Mouse (Mus musculus) MN1 (cell line): ENCODE results near the gene Sun2.

Source experiments
- DNase-seq: peaks from one replicate; pipeline ENCODE4 v3.0.0-alpha.2; 2016; ENCODE audit warnings: low spot score

The Sun2 gene

DNA sequence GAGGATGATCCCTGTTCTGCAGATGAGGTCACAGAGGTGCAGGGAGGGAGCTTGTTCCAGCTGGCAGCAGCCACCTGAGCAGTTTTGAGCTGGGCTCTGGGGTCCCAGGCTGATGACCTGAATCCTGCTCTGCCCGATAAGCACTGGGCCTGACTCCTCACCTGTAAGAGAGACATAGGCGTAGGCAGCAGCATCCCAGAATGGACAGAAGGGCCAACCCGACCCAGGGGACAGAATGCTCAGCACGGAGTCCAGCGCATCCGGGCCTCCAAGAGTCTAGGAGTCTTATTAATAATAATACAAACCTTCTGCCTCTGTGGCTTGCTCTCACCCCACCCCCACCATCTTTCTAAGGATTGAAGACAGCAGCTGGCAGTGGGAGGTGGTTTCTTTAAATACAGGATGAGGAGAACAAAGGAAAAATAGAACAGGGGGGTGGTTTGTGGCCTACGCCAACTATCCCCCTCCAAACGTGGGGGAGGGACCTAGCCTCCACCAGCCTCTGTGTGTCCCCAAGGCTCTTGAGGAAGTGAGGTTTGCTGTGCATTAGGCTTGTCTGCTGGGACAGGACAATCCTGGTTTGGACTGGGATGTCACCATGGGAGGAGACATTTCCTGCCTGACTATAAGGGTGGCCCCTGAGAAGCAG lies 13.8 kb upstream of the Sun2 start:
- no peak for DNase-seq

DNA sequence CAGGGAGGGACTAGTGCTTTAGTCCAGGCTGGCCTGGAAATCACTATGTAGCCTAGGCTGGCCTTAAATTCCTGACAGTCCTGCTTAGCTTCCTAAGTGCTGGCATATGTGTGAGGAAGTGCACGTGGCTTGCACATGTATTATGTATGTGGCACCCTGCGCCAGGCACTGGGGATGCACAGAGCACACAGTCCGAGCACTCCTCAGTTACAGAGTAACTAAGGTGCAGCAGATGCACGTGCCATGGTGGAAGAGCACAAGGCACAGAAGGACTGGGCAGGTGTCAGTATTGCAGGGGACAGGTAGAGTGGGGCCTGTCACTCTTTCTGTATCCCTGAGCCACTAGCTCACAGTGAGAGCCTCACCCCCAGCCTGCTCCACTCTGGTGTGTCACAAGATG lies 12.8 kb upstream of the Sun2 start:
- no peak for DNase-seq

DNA sequence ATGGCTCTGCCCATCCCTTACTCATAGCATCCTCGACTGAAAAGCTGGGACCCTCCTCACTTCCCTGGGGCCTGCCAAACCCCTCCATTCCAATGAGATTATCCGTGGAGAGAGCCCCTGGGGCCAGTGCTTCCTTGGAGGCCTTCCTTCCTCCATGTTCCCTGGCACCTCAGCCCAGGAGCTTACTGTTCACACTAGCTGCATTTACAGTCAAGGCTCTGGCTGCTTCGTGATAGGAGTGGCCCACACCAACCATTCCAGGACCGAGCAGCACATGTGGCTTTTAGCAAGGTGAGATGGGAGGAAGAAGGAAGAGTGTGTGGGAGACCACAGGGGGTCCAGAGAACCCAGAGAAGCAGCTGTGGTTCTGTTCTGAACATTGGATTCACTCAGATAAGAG lies 11.5 kb upstream of the Sun2 start:
- DNase-seq, result no peak

DNA sequence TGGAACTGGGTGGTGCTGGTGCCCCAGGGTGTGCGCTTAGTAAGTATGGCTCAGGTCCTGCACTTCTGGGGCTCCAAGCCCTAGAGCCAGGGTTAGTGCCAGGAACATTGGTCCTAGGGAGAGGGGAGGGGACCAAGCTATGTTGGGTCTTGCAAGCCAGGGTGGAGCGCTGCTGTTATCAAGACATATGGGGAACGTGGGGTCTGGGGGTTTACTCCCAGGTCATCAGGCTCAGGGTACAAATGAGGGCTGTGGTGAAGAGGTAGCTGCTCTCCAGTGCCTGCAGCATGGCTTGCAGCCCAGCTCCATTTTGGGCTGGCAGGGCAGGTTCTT lies 11.1 kb upstream of the Sun2 start:
- no peak for DNase-seq

DNA sequence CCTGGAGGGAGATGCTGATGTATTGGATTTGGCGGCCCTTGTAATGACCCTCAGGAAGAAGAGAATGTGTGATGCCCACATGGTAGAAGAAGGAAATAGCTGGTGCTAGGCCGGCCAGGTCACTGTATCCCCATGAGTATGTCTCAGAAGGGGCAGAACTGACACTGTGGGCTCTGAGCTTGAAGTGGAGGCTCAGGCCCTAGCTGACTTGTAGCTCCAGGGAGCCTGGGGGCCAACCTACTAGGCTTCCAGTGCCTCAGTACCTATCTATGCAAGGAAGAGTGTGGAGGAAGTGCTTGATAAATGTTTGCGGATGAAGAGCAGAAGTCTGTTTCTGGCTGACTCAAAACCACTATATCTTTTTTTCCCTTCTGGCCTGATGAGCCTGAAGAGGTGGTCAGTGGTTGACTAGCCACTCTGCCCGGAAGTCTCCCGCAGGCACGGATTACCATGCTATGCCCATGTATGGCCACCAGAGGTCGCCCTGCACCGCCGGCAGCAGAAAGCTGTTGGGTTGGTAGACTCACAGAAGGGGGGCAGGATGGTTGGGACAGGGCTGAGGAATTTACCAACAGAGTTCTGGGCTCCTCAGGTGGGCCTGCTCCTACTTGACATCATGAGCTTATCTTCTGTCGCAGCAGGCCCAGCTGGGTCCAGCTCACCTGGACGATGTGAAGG lies 10.5 kb upstream of the Sun2 start:
- DNase-seq, result peak; percentile 75

DNA sequence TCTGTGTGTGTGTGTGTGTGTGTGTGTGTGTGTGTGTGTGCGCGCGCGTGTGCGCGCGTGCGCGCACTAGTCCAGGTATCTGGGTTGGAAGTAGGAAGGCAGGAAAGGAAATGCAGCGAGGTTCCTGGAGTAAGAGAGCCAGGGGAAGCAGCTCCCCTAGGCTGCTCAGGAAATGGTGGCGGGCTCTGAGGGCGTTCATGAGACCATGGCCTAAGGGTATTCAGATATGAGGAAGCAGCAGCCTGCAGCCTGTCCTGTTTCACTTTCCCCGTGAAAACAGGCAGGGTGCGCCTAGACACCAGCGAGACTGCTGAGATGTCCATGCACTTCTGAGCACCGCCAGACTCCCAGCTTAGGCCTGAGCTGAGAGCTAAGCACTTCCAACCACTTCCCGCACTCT lies 9.4 kb upstream of the Sun2 start:
- DNase-seq, result no peak

DNA sequence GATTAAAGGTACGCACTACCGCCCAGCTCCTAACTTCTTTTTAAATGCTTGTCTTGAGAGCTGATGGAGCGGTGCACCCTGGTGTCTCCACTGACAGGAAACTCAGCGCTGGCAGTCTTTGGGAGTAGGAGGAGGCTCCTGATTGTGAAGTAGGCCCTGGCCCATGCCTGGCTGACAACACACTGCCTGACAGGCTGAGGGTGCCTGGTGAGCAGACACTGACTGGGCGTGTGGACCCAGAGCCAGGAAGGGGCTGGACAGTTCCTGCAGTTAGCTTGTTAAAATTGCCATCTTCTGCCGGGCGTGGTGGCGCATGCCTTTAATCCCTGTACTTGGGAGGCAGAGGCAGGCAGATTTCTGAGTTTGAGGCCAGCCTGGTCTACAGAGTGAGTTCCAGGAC lies 7.9 kb upstream of the Sun2 start:
- no peak for DNase-seq

DNA sequence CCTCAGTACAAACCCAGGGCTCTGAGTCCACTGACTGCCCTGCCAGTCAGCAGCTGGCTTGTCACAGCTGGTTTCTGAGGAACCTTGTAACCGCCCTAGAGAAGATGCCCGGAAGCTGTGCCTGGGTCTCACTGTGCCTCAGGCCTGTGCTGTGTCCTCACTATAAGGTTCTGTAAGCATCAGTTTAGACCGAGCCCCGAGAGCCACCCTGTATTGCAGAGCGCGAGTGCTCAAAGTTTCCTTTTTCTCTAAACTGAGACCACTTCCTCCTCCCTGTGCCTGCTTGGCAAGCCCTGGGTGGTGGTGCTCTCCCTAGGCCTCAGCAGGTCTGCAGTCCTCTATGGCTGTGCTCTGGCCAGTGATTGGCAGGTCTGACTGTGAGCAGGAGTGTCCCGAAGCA lies 6.8 kb upstream of the Sun2 start:
- DNase-seq, result no peak

DNA sequence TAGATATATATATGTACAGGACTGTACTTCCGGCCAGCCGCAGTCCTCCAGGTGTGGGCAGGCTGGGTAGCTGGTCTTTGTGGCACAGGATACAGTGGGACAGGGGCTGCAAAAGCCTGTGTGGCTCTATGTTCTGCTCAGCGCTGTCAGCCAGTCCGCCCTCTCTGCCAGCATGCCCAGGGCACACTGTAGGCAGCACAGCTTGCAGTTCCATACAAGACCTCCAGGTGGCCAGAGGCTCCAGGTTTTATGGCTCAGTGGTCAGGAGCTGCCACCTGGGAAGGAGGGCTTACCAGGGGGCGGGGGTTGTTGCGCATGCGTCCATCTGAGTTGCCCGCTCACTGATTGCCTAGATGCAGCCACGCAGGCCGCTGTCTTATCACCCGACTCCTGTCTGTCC lies 5.7 kb upstream of the Sun2 start:
- DNase-seq, result no peak

DNA sequence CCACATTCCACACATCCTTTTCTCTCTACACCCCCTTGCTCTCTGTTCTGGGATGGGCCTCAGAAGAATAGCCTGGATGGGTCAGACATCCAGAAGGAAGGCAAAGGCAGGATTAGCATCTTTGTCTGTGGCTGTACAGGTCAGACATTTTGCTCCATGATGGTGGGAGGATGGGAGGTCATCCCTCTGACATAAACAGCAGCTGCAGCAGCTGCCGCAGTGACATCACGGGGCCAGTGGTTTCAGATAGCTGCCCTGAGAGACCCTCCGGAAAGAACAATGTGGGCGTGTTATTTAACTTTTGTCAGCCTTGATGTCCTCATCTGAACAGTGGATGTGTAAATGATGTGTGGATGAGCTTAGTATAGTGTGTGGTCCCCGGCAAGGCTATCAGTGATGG lies 3.5 kb upstream of the Sun2 start:
- no peak for DNase-seq

DNA sequence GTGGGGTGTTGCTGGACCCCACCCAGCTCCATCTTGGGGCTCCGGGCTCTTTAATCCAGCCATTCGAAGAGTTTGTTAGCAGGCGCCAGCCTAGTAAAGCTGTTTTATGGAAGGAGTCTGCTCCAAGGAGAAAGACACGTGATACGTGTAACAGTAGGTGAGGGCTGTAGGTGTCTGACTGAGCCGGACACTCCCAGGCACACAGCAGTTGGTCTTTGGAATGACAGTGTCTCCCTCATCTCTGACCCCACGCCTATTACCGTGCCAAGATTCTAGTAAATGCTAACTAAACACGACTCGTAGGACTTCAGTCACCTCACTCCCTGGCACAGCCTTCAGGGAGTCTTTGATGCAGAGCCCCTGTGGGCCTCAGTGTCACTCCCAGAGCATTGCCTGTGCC lies 3.0 kb upstream of the Sun2 start:
- DNase-seq, result no peak

DNA sequence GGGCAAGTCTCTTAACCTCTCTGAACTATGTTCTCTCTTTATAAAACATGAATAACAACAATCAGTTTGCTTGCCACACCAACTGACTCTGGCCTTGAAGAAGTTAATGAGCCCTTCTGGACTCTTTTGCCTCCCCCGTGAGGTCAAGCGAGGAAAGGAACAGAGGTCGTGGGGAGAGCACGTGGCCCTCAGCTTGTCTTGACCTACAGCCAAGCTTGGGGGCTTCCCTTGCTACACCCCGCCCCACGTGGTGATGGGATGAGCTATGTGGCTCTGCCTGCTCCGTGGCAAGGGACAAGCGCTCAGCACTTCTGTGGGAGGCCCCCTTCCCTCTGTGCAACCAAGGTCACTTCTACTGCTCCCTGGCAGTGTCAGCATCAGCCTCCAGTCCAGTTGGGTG lies 2.4 kb upstream of the Sun2 start:
- no peak for DNase-seq

DNA sequence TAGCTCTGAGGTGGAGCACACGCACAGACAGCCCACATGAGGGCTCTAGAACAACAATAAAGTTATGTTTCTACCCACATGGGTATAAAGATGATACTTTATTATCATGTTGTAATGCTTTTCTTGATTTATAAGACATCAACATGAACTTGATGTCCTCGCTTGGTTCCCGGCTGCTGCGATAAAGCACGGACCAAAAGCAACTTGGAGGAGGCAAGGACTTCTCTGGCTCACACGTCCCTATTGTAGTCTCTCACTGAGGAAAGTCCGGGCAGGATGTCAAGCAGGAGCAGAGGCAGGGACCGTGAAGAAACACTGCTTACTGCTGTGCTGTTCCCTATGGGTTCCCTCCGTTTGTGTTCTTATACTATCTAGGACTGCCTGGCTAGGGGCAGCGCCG lies 1.7 kb upstream of the Sun2 start:
- DNase-seq, result no peak

DNA sequence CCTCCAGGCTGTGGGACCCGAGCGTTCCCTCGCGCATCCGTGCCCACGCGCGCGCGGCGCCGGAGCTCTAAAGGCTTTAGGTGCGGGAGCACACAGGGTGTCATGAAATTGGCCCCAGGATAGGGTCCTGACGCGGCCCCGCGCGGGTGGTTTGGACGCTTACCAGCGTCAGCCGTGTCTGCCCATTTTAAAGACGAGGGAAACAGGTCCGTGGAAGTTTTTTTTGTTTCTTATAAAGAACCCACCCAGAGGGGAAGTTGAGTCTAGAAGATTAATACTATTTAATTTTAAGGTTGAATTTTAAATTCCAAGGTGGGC lies 329 bp upstream of the Sun2 start:
- no peak for DNase-seq

DNA sequence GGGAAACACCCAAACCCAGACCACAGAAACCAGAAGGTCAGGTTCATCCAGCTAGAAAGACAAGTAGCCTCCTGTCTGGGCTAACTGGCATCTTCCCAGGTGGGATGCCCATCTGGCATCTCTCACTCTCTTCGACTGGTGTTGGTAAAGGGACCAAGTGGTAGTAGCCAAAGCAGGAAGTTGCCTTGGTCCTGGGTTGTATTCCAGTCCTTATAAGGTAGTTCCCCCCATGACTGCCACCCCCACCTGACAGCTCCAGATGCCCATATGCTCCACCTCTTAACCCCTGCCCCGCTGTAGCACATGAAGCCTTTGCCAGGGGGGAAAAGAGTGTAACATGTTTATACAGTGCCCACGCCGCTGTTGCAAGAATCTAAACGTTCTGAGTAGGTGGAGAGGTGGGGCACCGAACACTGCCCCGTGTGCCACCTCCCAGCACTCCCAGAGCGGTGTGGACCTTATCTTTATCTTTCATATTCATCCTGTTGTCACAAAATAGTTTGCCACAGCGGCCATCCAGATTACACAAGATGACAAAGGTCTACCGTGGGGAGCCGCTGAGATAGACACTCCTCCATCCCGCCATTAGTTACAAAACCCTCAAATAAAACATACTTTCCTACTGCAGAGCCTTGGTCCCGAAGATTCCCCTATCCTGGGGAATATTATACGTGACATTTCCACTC lies 1.0 kb downstream of the Sun2 start:
- peak; percentile 82 for DNase-seq

DNA sequence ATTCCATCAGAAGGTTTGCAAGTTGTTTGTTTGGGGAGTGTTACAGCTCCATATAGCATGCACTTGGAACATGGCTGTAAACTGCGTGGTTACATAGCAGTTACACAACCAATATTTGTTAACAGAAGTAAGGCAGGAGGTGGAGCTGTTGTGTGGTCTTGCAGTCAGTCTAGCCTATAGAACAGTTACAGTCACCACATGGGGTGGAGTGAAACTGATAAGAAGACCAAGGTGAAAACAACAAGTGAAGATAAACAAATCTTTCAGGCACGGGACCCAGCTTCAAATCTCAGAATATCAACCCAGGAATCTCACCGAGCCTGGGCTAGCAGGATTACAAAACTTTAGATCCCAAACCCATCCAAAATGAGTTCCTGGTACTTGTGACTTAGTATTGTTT lies 1.6 kb downstream of the Sun2 start:
- DNase-seq, result no peak

DNA sequence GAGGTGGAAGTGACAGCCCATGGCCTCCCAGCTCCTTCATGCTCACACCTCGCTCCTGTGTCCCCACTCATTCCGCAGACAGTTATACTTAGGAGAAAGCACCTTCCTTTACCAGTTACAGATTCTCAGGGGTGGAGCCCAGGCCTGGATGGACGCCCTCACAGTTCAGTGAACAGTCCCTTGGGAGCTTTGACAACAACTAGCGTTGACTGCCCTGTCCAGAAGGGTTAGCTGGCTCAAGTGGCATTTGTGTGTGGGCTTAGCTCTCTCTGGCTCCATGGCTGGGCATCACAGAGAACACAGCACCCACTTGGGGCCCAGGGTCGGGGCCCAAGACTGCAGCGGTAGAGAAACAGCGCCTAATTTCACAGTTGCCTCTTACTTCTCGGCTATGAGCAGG lies 8.0 kb downstream of the Sun2 start:
- no peak for DNase-seq

DNA sequence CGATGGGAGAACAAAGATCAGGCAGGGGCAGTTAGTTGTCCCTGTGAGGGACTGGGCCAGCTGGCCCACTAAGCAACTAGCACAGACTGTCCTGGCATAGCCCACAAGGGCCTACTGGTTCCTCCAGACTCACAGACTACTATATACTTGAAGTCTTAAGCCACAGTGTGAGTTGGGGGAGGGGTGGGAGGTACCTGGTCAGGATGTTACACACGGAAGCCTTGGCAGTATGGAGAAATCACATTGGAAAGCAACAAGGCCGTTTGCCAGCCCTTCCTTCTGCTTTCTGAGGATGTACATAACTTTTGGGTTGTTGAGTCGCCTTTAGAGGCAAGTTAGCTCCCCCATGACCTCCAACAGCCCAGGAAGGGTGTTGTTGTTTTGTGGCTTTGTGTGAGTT lies 8.7 kb downstream of the Sun2 start:
- no peak for DNase-seq

DNA sequence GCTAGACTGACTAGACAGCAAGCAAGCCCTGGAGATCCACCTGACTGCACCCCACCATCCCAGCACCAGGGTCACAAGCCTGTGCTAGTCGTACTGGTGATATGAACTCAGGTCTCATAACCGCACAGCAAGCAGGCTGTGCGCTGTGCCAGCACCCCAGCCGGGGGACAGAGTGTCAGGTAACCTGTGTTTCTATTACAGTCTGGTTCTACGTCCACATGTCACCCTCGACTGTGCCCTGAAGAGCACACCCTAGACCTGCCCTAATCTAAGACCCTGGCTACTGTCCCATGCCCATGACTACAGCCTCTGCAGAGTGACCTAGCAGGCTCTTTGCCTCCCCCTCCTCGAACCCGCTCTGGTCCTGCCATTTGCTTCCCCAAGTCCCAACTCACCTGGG lies 9.1 kb downstream of the Sun2 start:
- DNase-seq, result no peak

DNA sequence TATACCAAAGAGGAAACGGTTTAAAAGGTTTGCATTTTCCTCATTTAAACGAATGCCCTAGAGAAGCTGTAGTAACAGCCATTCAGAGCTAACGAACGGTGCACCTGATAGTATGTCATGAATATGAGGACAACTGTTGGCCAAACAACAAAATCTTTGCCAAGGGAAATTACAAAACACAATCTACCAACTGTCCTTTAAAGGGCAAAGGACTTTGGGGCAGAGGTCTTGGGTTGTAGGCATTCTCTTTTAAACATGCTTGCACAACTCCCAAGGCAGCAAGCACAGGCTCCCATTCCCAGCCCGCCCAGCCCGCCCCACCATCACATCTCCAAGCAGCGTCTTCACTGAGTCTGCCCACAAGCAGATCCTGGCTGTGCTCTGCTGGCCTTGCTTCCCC lies 10.8 kb downstream of the Sun2 start:
- no peak for DNase-seq

DNA sequence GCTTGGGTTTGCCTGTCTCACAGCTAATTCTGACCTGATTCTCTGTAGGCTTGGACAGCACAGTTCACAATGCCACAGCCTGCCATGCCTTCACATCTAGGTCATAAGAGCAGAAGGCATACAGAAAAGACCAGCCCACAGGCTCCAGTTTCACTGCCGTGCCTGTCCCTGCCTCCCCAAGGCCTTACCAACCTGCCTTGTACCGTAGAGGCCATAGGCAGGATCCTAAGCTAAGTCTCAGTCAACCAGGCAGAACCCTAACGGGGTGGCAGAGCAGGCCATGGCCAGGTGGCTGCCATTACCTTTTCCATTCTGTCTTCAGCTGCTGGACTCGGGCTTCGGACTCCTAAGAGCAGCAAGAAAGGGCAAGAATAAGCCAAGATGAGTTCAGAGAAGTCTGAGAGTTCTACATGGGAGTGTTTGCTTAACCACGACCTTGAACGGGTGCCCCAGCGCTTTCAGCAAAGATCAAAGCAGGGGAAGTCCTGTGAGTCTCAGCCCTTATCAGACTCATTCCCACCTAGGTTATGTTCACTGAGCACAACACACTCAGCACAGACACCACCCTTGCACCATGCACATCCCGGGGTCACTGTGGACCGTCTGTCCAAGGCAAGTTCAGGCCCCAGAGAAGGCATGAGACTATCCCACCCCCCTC lies 13.5 kb downstream of the Sun2 start:
- DNase-seq, result no peak

DNA sequence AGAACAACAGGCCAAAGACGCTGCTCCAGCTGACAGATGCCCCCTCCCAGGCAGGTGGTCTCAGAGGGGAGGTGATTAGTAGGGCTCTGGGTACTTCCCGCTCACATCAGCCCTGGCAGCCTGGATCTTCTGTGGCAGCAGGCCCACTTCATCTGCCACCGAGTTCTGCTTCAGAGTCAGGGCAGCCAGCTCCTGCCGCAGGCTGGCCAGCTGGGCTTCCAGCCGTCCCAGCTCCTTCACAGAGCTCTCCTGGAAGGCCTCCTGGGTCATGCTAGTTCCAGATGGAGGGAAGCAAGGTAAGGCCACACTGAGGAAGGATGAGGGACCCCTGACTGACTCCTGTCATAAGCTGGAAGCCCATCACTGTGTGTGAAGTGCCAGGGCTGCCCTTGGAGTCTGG lies 14.0 kb downstream of the Sun2 start:
- DNase-seq, result no peak

DNA sequence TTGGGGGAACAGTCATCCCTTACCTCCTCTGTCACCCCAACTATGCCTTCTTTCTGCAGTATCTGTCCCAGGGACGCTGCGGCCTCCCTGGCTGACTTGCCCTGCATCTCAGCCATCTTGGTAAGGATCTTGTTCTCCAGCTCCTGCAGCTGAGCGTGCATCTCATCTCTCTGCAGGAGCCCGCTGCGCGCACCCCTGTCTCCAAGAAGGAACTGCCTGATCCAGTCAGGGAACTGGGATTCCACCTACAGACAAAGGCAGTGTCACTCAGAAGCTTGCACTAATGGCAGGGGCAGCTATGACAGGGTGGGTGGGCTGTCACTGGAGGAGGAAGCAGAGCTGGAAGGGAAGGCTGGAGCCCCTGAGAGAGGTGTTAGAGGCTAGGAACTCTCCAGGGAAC lies 14.5 kb downstream of the Sun2 start:
- DNase-seq, result no peak
